Mouse (Mus musculus) frontal cortex, postnatal 36 days (tissue): ENCODE results near the gene Knstrn.

Experiments
- DNase-seq, 2 experiments: peaks; one replicate each; pipeline ENCODE4 v3.0.0; 2022; ENCODE audit warnings: low spot score in 2 of 2

Gene Knstrn

DNA sequence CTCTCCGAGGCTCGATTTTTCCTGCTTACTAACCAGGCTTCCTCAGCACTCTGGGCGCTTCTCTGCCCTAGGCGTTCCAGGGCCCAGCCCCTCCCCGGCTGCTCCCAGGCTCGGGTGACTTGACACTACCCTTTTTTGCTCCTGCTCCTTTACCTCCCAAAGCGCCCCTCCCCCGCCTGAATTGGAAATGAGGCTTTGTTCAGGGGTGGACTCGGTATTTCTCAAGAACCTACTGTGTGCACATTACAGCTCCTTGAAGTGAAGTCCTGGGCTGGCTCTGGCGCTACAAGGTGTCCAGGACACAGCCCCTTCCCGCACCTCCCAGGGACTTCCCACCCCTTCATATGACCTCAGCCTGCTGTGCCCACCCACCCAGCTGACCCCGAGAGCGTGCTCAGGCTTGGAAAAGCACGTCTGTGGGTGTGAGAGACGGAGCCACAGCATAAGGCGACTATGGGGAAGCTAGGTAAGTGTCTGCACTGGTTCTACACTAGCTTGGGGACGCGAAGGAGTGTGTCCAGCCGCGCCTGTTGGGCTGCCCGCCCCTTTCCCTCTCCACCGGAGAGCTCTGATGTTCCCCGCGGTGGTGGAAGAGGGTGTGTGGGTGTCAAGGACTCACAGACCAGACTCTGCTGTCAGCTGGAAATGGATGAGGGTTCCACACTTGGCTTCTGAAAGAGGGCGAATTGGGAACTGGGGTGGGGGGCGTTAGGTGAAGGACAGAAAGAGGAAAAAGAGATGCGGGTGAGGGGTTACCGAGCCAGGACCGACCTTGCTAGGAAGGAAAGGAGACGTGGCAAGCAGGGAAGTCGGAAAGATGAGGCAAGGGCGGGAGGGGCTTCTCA, 86.4 kb downstream of the Knstrn start, which contains the start of gene Bahd1:
Gene Bahd1, plus strand, starts transcription at position 397 of the 845 bp plus-strand sequence.
- peak; percentile 30 to 40 for DNase-seq

DNA sequence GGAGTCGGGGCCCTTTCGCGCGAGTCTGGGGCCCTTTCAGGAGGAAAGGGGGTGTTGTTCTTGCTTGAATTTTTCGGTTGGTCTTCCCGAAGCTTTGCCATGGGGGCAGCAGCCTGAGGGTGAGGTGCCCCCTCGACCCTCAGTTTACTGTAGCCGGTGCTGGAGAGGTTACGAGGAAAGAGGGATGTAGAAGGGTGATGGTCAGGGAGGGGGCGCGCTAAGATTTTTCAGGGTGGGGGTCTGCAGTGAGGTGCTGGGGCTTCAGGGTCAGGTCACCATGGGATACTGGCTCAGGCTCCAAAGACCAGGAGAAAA, 87.0 kb downstream of the Knstrn start:
- no peak for DNase-seq

GRCm38 (mm10) chr2:118901175-118902031, 87.6 kb downstream of the Knstrn start:
- peak; percentile 98 for DNase-seq

- DNase-seq = no peak
These were observed 88.5 kb downstream of the Knstrn start for GRCm38 (mm10) chr2:118902051-118903025.

DNA sequence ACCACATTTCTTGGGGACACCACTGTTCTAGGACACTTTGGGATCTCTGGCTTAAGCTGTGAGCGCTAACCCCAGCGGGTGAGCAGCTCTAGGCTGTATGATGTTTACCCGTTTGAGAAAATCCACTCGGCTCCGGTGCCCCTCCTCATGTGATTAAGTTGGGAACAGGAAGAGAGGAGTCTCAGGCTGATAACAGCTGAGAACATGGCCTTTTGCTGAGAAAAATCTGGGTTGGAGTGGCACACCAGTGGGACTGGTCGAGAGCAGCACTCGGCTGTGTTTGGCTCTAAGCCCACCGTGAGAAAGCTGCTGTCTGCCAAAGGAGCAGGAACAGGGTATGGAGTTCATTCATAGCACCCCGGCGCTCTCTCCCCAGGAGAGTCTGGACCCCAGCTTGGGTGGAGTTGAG, 89.5 kb downstream of the Knstrn start:
- no peak for DNase-seq
